Mouse (Mus musculus) MEL-GATA-1-ER (cell line): ENCODE measurements around the gene Cryba2.

Experiments used
- DNase-seq: peaks from one replicate; pipeline ENCODE4 v3.0.0-alpha.2; 2012; ENCODE audit warnings: low read depth; ENCODE audit errors: extremely low read depth

Cryba2 gene

GRCm38 (mm10) chr1:74884196-74885141 lies 8.5 kb downstream of the Cryba2 start:
- no peak for DNase-seq

- DNase-seq: no peak
These were observed 9.5 kb downstream of the Cryba2 start for GRCm38 (mm10) chr1:74883441-74883840.

- DNase-seq: no peak
These were observed 10.1 kb downstream of the Cryba2 start for GRCm38 (mm10) chr1:74882828-74883227.

GRCm38 (mm10) chr1:74882055-74882734 lies 10.7 kb downstream of the Cryba2 start:
- DNase-seq: no peak

- DNase-seq: peak; percentile 7
These were observed 12.1 kb downstream of the Cryba2 start for GRCm38 (mm10) chr1:74880785-74881360.

GRCm38 (mm10) chr1:74877199-74877598 lies 15.7 kb downstream of the Cryba2 start:
- DNase-seq: no peak

GRCm38 (mm10) chr1:74872218-74872617 lies 20.7 kb downstream of the Cryba2 start:
- DNase-seq: peak; percentile 36

GRCm38 (mm10) chr1:74861783-74862182 lies 31.2 kb downstream of the Cryba2 start:
- no peak for DNase-seq

- DNase-seq: no peak
These were observed 33.5 kb downstream of the Cryba2 start for GRCm38 (mm10) chr1:74859223-74859984.

- no peak for DNase-seq
These were observed 34.1 kb downstream of the Cryba2 start for GRCm38 (mm10) chr1:74858805-74859204.

GRCm38 (mm10) chr1:74858171-74858719 lies 34.7 kb downstream of the Cryba2 start:
- no peak for DNase-seq

- DNase-seq: no peak
These were observed 35.3 kb downstream of the Cryba2 start for GRCm38 (mm10) chr1:74857677-74858076.

GRCm38 (mm10) chr1:74857201-74857600 lies 35.7 kb downstream of the Cryba2 start:
- DNase-seq: no peak

- no peak for DNase-seq
These were observed 36.2 kb downstream of the Cryba2 start for GRCm38 (mm10) chr1:74856791-74857190.

- DNase-seq: no peak
These were observed 36.6 kb downstream of the Cryba2 start for GRCm38 (mm10) chr1:74856439-74856720.

GRCm38 (mm10) chr1:74855651-74856438 lies 37.1 kb downstream of the Cryba2 start:
- DNase-seq: no peak

GRCm38 (mm10) chr1:74855156-74855555 lies 37.8 kb downstream of the Cryba2 start:
- no peak for DNase-seq

GRCm38 (mm10) chr1:74854306-74855056 lies 38.5 kb downstream of the Cryba2 start, which contains the start of gene Cdk5r2:
Cdk5r2 (plus strand) TSS chr1:74854934.
- DNase-seq: no peak

GRCm38 (mm10) chr1:74851001-74851775 lies 41.8 kb downstream of the Cryba2 start:
- no peak for DNase-seq
